Mouse (Mus musculus) heart, adult 11 months (tissue): Measurements from ENCODE around the gene Nek1.
"Not testable (repeated sequence)": the region's sequence is repeated elsewhere in the genome, so short reads cannot be mapped to it uniquely, and the experiment has no call there.

Source experiments
- DNase-seq: peaks from one replicate; pipeline ENCODE4 v3.0.0; 2022

Gene Nek1

DNA sequence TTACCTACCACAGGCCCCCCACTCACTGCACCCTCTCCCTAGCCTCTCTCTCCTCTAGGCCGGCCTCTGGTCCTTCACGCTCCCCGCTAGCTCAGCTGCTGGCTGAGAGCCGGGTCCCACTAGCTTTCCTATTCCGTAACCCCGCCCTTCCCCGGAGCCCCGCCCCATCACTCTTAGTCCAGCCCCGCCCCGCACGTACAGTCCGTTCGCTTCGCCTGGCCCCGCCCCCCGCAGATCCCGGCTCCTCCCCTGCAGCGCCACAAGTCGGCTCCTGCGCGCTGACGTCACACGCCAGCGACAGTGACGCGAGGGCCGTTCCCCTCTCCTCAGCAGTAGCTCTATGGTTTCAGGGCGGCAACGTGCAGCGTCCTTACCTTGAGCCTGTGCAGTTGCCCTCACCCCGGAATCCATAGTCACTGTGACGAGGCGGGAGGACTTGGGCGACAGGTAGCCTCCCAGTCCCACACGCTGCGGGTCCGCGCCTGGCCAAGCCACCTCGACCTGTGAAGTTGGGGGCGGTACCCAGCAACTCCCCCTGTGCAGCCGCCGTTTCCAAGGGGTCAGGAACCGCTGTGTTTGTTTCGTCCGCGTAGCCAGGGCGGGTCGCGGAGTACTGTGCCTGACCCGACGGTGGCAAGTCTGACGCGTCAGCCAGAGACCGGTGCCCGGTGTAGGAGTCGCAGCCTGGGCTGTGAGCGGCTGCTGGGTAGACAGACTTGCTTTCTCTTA, at the start of gene Nek1:
Gene Nek1, plus strand, starts transcription at position 286 of the 729 bp plus-strand sequence.
- peak; percentile 100 for DNase-seq

DNA sequence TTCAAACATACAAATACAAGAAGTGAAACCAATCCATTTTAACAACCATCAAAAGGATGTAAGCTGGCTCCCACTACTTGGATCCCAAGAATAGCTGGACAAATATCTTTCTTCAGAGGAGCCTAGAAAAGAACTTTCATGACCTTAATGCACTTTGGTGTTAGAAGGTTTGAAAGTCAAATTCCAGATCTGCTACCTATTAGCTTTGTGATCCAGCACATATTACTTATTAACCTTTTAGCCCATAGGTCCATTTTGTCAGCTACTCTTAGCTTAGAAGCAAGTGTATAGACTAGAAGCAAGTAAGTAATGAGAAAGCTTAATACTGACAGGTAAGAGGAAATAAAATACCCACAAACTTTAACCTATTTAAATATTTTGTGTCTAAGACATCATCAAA, 45.5 kb upstream of the Nek1 start:
- DNase-seq: no peak

DNA sequence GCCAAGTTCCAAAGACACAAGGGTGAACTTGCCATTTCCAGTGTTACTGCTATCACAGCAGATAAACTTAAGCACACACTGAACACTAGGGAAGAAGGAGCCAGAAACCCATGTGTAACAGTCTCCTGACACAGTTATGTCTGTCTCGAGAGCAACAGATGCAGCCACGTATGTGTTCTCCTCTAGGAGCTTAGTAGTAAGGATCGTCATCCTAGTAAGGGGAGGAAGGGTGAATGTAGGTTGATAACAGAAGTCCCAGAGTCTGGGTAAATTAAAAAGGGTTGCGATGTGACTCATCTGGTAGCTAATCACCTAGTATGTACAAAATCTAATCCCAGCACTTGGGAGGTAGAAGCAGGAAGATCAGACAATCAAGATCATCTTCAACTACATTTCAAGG, 43.1 kb upstream of the Nek1 start:
- no peak for DNase-seq

DNA sequence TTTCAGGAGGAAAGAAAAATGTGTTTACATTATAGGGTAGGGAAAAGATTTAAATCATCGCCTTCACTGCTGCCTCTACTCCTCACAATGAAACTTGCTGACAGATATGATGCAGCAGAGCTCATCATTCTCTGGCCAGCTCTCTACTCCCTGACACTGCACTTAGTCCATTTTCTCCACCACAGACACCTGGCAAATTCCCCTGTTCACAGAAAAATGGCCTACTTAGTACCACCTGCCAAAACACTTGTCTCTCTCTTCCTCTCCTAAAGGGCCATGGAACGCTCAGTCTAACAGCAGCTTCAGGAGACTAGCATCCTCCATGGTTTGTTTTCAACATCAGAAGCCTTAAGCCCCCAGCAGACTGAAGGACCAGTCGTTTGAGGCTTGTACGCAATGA, 41.7 kb upstream of the Nek1 start:
- DNase-seq: no peak

DNA sequence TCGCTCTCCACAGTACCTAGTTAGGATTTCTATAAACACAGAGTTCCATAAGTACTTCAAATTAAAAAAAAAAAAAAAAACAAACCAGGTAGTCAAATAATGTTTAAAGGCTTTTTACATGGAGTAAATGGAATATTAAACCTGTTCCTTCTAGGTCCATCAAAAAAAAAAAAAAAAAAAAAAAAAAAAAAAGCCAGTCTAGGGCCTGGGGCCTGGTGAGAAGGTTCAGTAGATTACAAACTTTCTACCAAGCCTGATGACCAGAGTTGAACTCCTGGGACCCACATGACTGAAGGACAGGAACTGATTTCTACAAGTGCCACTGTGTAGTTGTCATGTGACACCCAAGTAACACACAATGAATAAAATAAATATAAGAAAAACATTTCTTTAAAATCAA, 41.2 kb upstream of the Nek1 start:
- no peak for DNase-seq

DNA sequence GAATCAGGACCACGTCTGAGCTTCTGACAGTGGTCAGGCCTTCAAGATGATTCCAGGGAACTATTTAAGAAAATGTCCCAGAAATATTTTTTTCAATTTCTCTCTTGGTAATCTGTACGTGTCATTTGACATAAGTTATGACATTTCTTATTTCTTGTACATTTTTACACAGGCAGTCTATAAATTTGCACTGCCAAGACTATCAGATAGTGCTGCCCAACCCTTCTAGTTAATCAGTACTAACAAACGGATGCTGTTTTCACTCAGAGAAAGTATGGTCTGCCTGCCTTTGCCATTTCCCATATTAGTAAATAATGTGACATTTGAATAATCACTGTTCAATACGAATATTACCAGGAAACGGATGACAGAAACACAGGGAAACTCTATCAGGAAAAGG, 40.2 kb upstream of the Nek1 start:
- no peak for DNase-seq

DNA sequence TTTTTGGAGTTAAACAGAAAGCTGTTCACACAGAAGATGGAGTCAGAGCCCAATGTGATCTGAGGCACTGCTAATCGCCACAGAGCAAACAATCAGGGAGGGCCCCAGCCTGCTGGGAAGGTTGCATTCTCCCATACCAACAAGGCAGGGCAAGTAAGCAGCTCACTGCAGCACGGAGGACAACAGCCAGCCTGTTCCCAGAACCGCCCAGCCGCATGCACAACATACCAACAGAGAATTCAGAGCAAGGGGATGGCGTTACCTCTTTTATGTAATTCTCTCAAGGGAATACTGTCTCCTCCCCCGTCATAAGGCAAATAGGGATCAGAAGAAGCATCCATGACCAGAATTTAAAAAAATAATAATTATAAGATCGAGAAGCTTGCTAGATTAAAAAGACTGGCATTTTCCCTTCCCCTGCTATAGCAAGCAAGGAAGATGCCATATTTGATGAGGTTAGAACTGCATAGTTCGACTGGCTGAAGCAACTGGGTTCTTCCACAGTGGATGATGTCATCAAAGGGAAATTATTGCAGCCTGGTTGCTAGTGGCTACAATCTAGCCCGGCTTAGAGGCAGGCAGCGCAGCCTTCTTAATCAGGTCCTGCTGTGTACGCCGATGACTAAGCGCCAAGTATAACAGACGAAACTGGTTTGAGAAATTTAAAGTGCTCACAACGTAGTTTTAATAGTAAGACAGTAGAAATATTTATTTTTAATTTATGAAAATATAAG, 38.5 kb upstream of the Nek1 start:
- DNase-seq: peak; percentile 99

DNA sequence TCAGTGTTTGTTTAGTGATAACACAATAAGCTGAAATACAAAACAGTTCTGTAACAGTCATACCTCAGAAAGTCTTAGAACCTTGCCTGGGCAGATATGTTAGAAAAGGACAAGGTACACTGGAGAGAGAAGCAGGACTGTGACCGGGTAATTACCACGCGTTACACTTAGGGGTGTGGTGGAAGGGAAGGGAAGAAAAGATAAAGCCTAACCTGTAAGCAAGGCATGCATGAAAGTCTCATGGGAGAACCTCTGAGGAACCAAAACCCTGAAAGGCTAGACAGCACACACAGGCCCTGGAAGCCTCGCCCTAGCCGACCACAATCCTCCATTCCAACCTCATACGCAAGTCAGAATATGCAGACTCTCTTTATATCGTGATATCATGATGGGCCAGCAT, 36.1 kb upstream of the Nek1 start:
- no peak for DNase-seq

DNA sequence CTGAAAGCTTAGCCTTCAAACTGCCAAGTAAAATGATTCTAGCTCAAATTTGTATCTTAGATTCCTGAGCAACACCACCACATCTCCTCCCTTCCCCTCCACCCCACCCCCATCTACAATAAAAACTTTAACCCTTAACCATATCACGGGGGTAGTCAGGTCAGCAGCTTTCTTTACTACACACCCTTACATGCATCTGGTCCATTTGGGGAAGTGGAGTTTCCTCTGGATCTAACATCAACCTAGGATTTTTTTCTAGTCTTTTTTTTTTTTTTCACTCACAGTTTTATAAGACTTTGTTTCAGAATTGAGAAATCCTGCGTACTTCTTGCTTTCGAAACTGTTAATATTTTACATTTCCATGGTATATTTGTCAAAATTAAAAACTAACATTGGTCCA, 30.2 kb upstream of the Nek1 start:
- DNase-seq: no peak

DNA sequence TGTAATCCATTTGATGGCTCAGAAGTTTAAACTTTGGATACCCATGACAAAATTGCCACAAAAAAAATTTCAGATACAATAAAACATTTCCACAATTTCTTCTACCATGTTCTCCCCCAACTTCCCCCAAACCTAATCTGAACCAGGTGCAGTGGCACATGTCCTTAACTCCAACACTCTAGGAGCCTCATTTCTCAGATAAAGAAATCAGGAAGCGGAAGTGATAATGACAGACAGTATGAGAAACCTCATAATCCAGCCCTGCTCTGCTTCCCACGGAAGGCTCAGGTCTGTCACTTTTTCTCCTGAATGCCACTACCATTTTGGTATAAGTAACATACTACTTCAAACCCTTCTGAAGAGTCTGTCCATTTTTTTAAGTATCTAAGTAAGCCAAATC, 29.1 kb upstream of the Nek1 start:
- DNase-seq: no peak

DNA sequence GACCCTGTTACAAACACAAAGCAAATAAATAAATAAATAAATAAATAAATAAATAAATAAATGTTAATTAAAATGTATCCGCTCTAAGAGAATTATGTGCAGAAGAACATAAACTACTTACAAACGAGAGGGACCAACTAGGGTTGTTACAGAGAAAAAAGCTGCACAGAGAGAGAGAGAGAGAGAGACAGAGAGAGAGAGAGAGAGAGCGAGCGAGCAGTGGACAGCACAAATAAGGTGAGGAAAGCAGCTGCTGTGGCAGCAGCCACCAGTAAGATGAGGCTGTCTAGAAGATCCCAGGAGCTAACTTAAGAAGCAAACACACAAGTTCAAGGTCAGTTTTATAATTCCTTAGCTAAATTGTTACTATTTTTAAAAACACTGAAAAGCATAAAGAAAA, 28.5 kb upstream of the Nek1 start:
- DNase-seq: no peak

DNA sequence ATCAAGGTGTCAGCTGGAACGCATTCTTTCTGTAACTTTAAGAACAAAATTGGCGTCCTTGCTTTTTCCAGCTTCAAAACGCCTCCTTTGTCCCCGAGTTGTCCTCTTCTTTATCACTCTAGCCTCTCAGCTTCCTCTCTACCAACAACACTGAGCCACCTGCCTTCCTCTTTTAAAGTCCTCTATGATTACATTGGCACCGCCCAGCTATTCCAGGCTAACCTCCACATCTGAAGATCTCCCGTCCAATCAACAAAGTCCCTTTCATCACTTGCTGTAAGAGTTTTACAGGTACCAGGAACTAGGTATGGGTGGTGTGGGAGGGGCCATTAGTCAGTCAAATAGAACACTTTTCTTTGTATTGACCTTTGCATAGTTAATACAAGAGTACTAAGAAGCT, 27.7 kb upstream of the Nek1 start:
- no peak for DNase-seq

DNA sequence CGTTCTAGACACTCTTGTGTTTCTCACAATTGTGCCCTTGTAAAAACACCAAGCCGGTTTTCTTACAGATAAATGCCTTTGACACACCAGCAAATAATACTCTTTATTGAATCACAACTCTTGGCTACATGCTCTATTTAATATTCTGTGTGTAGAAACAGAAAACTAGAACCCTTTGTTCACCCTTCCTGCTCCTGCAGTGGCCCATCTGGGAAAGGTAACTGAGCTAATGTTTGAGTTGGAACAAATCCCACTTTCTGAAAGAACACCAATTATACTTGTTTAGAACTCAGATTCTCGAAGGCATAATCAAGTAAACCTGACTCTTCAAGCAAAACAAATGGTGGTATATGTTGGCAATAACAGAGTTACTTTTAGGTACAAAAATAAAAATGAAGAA, 27.3 kb upstream of the Nek1 start:
- no peak for DNase-seq

DNA sequence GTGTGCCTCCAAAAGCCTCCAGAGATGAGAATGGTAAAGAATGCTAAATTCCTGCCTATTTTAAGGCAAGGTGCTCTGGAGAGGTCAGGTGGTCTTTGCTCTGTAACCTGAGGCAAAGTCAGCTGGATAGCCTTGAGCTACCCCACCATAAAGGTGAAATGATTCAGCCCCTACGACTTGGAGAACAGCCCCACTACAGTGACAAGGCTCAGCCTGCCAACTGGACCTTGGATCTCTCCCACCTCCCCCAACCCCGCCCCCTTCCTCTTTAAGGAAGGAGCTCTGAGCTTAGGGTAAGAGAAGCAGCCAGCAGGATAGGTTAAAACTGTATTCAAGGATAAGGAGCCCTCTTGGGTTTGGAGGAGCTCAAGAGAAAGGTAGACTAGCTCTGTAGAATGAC, 23.9 kb upstream of the Nek1 start:
- DNase-seq: peak; percentile 78

DNA sequence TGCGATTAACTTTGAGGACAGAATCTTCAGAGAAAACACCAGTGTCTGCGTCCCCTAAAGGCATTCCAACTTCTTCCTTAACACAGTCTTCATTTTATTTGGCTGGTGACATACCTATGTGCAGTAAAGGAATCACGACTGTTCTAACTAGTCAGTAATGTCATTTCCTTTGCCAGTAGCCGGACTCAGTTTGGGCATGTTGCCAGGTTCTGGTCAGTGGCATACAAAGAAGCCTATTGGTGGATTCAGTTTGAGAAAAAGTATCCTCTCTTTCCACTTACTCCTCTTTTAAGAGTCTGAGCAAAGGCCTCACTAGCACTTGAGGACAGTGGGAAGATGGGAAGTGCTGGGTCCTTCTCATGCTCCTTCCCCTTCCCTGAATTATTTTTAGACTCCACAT, 21.2 kb upstream of the Nek1 start:
- peak; percentile 86 for DNase-seq

DNA sequence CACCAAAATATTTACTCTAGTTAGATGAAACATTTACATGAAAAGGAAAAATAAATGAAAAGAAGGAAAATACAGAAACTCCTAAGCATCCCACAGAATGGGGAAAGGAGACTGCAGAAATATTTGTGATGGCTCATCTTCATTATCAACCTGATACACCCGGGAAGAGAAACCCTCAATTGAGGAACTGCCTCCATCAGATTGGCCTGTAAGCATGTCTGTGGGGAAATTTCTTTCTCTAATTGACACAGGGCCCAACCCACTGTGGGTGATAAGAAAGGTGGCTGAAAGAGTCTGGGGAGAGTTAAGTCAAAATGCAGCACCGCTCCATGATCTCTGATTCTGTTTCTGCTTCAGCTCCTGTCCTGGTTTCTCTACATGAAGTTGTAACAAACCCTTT, 19.5 kb upstream of the Nek1 start:
- no peak for DNase-seq

DNA sequence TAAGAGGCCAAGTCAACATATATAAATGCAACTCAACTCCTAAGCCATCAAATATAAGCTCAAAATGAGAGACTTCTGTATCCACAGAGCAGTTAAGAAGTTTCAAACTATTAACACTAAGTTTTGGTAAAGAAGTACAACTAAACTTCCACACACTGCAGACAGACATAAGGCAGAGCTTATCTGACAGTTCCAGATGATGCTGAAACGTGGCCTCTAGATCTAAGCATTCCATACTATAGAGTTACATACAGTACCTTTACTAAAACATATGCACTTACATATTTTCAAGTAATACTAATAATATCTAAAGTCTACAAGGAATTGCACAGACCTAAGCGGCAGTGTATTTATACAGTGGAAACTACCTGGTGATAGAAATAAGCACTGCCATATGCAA, 18.2 kb upstream of the Nek1 start:
- no peak for DNase-seq

DNA sequence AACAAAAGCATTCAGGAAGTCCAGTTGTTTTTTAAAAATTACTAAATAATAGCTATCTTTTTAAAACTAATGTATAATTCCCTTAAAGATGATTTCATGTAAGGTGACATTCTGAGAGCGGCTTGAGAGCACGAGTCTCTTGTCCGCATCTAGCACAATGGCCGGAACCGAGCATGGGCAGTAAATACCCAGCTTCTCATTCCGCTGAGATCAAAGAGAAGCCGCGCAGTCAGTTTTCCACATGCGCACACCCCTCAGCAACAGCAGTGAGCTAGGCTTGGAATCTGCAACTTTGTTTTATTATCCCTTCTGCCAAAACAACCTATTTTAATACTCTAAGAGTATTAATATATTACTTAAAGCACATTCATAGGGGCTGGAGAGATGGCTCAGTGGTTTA, 16.2 kb upstream of the Nek1 start:
- DNase-seq: no peak

DNA sequence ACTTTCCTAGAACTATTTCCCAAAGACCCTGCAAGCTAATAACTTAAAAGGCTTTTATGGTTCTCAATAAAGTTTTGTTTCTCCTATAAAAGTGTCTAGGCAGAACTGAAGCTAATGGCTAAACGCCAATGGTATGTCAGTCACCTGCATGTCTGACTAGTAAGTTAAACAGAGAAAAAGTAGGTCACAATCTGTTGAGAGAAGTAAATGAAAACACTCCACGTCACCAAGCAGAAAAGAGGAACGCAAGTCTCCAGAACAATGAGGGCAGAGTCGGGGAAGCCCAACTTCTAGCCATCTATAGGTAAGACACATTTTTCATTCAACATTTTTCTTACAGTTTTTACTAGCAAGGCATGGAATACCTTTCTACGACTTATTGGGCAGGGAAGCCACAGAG, 14.5 kb upstream of the Nek1 start:
- no peak for DNase-seq

DNA sequence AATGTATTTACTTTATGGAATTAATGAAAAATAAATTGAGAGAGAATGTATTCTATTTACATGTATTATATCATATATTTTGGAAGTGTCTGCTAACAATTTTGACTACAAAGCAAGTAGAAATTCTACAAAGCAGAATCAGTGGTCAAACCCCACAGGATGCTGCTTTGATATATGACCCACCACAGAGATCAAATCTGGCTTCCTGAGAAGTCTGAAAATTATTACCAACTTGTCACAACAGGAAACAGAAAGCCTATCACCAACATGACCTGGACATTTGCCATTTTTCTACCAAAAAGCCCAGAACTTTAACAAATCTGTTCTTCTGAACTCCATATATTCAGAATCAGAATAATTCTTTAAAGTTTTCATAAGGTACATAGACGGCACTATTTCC, 11.6 kb upstream of the Nek1 start:
- no peak for DNase-seq

DNA sequence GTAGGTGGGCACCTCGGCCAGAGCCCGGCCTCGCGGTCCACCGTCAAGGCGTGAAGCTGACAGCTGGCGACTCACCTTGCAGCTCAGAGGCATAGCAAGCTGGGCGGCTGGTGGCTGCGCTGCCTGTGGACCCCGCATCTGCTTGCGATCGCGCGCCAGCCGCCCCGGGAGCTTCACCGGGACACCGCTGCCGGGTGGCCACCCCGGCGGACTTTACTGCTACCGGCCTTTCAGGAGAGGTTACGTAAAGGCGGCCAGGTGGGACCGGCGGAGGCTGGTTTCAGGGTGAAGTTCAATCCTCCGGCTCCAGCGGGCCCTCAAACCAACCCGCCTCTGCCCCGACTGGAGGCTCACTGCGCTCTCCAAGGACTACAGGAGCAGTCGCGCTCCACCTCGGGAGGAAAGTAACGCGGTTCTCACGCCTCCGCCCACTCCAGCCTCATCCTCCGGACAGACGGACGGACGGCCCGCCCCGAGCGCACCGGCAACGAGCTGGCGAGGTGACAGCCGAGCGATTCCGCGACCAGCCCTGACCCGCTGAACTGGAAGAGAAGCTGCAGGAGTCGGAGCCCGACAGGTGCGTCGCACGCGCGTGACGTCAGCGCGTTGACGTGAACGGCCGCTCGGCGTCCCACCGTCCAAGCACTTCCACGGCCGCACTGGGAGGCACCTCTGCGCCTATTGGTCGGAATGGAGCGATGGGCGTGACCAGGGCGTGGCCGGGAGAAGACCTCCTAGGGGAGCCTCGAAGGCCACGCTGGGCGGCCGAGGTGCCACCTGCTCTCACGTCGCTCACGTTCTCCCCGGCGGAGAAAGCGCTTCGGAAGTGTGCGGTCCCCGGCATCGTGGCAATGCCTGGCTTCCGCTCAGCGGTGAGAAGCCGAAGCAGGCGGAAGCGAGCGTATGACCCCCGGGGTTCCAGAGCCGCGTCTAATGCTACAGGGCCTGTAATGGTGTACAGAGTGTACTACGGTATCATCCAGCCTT, 10.0 kb upstream of the Nek1 start, which contains the start of gene Clcn3:
Gene Clcn3, minus strand, starts transcription at position 600 of the 987 bp plus-strand sequence.
- DNase-seq: peak; percentile 100

DNA sequence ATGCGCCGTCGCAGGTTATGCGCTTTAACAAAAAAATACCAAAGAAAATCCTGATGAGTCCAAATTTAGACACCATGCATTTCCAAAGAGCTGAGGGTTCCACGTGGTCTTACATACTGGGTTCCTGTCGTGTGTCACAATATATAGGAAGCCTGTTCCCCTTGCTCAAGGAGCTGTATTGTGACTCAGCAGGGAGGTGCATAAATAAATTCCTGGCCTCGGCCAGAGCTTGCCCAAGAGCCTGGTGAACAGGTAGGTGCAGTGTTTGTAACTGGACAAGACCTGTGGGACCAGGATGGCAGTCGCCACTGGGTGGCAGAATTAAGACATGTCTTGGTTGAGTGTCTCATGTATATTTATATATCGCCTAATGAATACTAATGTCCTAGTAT, 9.3 kb upstream of the Nek1 start:
- peak; percentile 96 for DNase-seq

DNA sequence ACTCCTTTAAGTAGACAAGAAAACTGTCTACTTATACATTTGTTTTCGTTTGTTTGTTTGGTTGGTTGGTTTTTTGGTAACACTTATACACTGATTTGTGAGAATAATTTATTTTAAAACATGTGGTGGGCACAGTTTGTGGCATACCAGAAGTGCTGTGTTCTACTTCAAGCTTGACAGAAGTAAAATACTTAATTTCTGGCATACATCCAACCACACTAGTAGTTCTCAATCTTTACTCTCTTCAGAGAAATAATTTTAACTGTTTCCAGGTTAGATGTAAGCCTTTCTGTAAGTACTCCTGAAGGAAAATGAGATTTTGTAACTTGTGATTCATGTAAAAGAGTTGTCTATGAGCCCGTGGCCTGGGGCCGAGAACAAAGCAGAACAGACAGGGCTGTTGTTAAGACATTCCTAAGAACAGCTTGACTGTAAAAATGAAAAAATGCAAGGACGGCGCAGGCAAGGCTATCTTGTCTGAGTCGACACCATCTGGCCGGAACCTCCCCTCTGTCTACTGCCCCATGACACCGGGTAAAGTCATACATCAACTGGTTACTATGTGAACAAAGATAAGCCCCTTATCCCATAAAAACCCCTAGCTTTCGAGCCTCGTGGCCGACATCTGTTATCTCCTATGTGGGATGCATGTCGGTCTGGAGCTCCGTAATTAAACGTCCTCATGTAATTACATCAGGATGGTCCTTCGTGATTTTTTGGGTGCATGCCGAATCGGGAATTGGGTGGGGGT, 8.6 kb upstream of the Nek1 start:
- DNase-seq: not testable (repeated sequence)
